Mouse (Mus musculus) heart, postnatal 0 days (tissue): ENCODE results near the gene Plpp1.

ENCODE experiments used
- CTCF ChIP-seq: IDR thresholded peaks from 2 replicates; pipeline ENCODE4 v1.5.1; 2016; ENCODE audit warnings: antibody characterized with exemption, control low read depth, low read depth
- EP300 ChIP-seq: IDR thresholded peaks from 2 replicates; pipeline ENCODE4 v1.6.1; 2016; ENCODE audit warnings: antibody characterized with exemption, low read depth

GRCm38 (mm10) chr13:112810248-112810645 is 9.7 kb downstream of the Plpp1 start:
- TF ChIP-seq CTCF: no peak
- TF ChIP-seq EP300: no peak
